Mouse (Mus musculus) liver, embryonic 11.5 days (tissue): ENCODE measurements at regions not wholly inside any gene's neighbourhood (a gene's known extent, or its start where the extent isn't known, plus 50 kb on each side); places are given as distances from the start of the nearest gene placed in this dataset.
A peak's percentile ranks its signal among the peaks of the same experiment; 100 is the strongest.

Experiments used
- ATAC-seq: fragments of 200-750 bp; cut with Nextera tagmentation; replicated peaks from 2 replicates; pipeline ENCODE4 v1.8.0; 2017; ENCODE audit warnings: moderate number of reproducible peaks, mild to moderate bottlenecking, moderate TSS enrichment, moderate library complexity; ENCODE audit not compliant: low FRiP score
- DNase-seq: peaks from one replicate; pipeline ENCODE4 v3.0.0-alpha.2; 2017; ENCODE audit warnings: low spot score
- H3K27ac ChIP-seq: fragments of 300-500 bp; sonication (generic); 2 replicates; pipeline ENCODE4 v1.5.1; 2014; ENCODE audit warnings: mild to moderate bottlenecking, low read depth, low read length, control low read depth
- H3K27me3 ChIP-seq: fragments of 300-500 bp; sonication (generic); replicated peaks from 2 replicates; pipeline ENCODE4 v1.6.1; 2014; ENCODE audit warnings: low read length, mixed read lengths; ENCODE audit not compliant: control insufficient read depth, insufficient read depth
- H3K36me3 ChIP-seq: fragments of 300-500 bp; sonication (generic); 2 replicates; pipeline ENCODE4 v1.6.1; 2014; ENCODE audit warnings: mild to moderate bottlenecking, low read length, moderate library complexity, mixed read lengths; ENCODE audit not compliant: control insufficient read depth, insufficient read depth
- H3K4me1 ChIP-seq: fragments of 300-500 bp; sonication (generic); replicated peaks from 2 replicates; pipeline ENCODE4 v1.6.1; 2014; ENCODE audit warnings: low read length, mixed read lengths; ENCODE audit not compliant: control insufficient read depth, insufficient read depth
- H3K4me2 ChIP-seq: fragments of 300-500 bp; sonication (generic); 2 replicates; pipeline ENCODE4 v1.6.1; 2014; ENCODE audit warnings: mild to moderate bottlenecking, control low read depth, moderate library complexity
- H3K4me3 ChIP-seq: fragments of 300-500 bp; sonication (generic); 2 replicates; pipeline ENCODE4 v1.5.1; 2014; ENCODE audit warnings: low read depth, low read length, control low read depth
- H3K9ac ChIP-seq: fragments of 300-500 bp; sonication (generic); 2 replicates; pipeline ENCODE4 v1.6.1; 2014; ENCODE audit warnings: low read depth, low read length, control low read depth
- H3K9me3 ChIP-seq: fragments of 300-500 bp; sonication (generic); 2 replicates; pipeline ENCODE4 v1.6.1; 2016; ENCODE audit warnings: low read length, inconsistent platforms, mixed read lengths; ENCODE audit not compliant: control insufficient read depth
- WGBS: fragments of 180-500 bp; shearing (Covaris S2); extraction: QIAGEN DNeasy Blood & Tissue Kit; methylation state at CpG from one replicate; pipeline ENCODE4 v1.1.7; 2014; 5-methylcytosine and 5-hydroxymethylcytosine counted together

DNA sequence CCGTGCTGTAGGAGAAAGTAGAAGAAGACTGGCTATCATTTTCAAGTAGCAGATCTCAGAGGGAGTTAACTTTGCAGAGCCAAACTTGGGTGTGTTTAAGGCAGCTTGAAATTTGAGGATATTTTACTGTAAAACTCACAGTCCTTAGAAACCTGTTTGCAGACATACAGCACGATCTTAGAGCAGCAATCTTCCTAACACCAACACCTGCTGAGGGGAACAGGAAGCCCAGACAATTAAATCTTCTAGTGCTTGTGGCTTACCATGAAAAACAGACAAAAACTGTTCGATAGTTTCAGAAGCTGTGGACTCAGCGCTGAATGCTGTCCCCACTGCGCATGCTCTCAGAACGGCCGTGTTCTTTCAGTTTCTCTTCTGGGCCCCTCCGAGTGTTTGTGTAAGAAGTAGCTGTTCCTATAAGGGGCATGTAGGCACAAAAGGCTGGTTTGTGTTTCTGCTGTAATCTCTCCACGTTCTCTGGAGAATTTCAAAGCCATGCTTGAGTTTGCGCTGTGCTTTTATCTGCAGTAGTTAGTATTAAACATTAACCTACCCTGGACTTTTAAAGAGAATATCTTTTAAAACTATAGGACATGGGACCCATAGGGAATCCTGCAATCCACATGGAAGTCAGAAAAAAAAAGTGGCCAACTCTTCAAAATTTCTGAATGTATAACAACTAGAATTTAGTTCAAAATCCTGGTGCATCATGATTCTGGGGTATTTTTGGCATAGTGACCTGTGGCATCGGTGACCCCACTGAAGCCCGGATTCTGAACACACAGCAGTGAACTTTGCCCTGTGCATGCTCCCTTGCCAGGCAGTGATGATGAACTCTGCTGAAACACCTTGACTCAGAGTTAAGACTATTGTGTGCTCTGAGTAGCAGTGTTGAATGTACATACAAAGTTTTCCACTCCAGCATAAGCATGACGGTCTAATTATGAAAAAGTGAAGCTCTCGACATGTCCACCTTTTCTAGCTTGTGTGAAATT, 584.4 kb downstream of the Etnk1 start:
- no peak overlapping the region for H3K4me3 ChIP-seq
- peak overlapping the region; percentile 34 for H3K4me2 ChIP-seq
- DNase-seq, result no peak
- no peaks in the 10 kb centered on the region for H3K9me3 ChIP-seq
- WGBS, result 65% methylated on average over 14 of the region's 14 CpGs
- no peak overlapping the region for H3K9ac ChIP-seq
- H3K27ac ChIP-seq, result no peak overlapping the region; the same call in 1 of the 2 replicates
- peak; percentile 29; the same call in 1 of the 2 replicates for ATAC-seq
- no peaks in the 10 kb centered on the region for H3K4me1 ChIP-seq
- no peaks in the 10 kb centered on the region for H3K27me3 ChIP-seq
- no peaks in the 10 kb centered on the region for H3K36me3 ChIP-seq

DNA sequence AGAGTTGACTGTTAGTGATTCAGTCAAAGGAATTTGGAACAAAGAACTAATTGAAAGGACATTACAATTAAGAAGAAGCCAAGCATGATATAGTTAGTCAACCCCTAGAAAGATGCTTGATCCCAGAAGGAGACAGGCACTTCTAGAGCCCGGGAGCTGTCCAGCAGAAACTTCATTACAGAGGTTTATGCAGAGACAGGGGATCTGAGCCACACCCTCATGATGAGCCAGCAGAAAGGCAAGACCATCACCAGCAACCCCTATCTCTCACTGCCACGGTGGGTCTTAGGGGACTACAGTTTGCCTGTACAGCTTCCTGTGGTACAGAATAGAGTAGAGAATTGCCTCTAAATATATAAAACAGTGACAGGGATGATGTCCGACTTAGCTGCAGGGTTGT, 590.4 kb downstream of the Etnk1 start:
- Histone ChIP-seq H3K4me3 (no peak overlapping the region), H3K9me3 (no peaks in the 10 kb centered on the region), H3K27me3 (no peaks in the 10 kb centered on the region), H3K9ac (no peak overlapping the region), H3K4me1 (no peaks in the 10 kb centered on the region), H3K27ac (no peak overlapping the region), H3K36me3 (no peaks in the 10 kb centered on the region), H3K4me2 (no peak overlapping the region)
- DNase-seq (no peak), ATAC-seq (no peak)
- 53% methylated on average over 3 of the region's 3 CpGs for WGBS

DNA sequence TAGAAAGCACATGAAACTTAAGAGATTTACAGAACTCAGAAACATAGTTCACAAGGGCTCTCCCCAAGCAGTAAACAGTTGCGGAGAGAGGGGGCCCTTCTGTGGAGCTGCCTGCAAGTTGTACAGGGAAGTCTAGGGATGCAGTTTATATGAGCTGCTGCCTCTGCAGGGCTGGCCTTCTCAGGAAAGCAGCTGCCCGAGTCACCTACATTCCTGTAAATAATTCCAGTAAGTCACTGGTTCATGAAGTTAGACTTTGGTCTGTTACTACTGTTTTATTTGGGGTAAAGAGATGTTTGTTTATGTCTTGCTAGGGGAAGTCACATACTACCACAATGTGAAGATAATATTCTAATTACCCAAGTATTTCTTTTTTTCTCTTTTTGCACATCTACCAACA, 601.1 kb downstream of the Etnk1 start:
- Histone ChIP-seq H3K4me2 (no peak overlapping the region), H3K27ac (no peak overlapping the region), H3K27me3 (no peaks in the 10 kb centered on the region), H3K4me1 (no peaks in the 10 kb centered on the region), H3K4me3 (no peak overlapping the region), H3K9ac (no peak overlapping the region), H3K36me3 (no peaks in the 10 kb centered on the region), H3K9me3 (no peaks in the 10 kb centered on the region)
- no peak for DNase-seq
- no peak for ATAC-seq
- WGBS, result 81% methylated on average over 2 of the region's 2 CpGs
